Mouse (Mus musculus): Measurements from ENCODE around the gene Stk39. TPM values are rescaled to one million over a fixed set of nuclear protein-coding genes. Genes with fewer than 3 reads are reported as not detected.

Stk39 gene
- polyA plus RNA-seq (2014; fragmentation: Illumina TruSeq; extraction: RNeasy Lipid Tissue Mini Kit (QIAGEN cat#74804); ENCODE audit: low read depth, low replicate concordance) = 402 TPM

GRCm38 (mm10) chr2:68471759-68472550 lies at the start of gene Stk39:
Gene Stk39 (minus strand): TSS chr2:68472268.

Other genes with a start within 250 kb of the Stk39 start
- 351 TPM for gene 4933409G03Rik, start 110.1 kb upstream of the Stk39 start, polyA plus RNA-seq (2014; fragmentation: Illumina TruSeq; extraction: RNeasy Lipid Tissue Mini Kit (QIAGEN cat#74804); ENCODE audit: low read depth, low replicate concordance)
- 232 TPM for gene 4932414N04Rik, start 184.2 kb upstream of the Stk39 start, polyA plus RNA-seq (2014; fragmentation: Illumina TruSeq; extraction: RNeasy Lipid Tissue Mini Kit (QIAGEN cat#74804); ENCODE audit: low read depth, low replicate concordance)

All from testis, adult 10 weeks (tissue).